Mouse (Mus musculus): ENCODE measurements around the gene Sdsl. TPM values are rescaled to one million over a fixed set of nuclear protein-coding genes. Genes with fewer than 3 reads are reported as not detected.
A peak's percentile ranks its signal among the peaks of the same experiment; 100 is the strongest.

The Sdsl gene
- polyA plus RNA-seq, 1 experiment from 2014 or later, result 2.3 TPM

- no peak overlapping the region for H3K27ac ChIP-seq
- H3K36me3 ChIP-seq, result no peaks in the 10 kb centered on the region
- peaks cover 8% of the 10 kb centered on the region for H3K9me3 ChIP-seq
- H3K4me1 ChIP-seq, result 0 out of 2 replicates have a peak, but pooled peaks cover 7% of the 10 kb centered on the region
- H3K27me3 ChIP-seq, result peaks cover 81% of the 10 kb centered on the region
- H3K4me2 ChIP-seq (replicated peaks), result no peak overlapping the region
- no peak overlapping the region for H3K4me3 ChIP-seq
- 78% methylated on average over 6 of the region's 6 CpGs for WGBS
- ATAC-seq (ENCODE audit: low FRiP score, low read depth), result no peak
- no peak overlapping the region for H3K9ac ChIP-seq
Measured at GRCm38 (mm10) chr5:120413436-120413835, 59.2 kb downstream of the Sdsl start.

GRCm38 (mm10) chr5:120409385-120410378 is 62.9 kb downstream of the Sdsl start:
- Histone ChIP-seq H3K4me2 (replicated peaks) (peak overlapping the region; percentile 39), H3K27ac (no peak overlapping the region), H3K4me1 (0 out of 2 replicates have a peak, but pooled peaks cover 7% of the 10 kb centered on the region), H3K27me3 (peaks cover 67% of the 10 kb centered on the region), H3K36me3 (no peaks in the 10 kb centered on the region), H3K9ac (no peak overlapping the region), H3K9me3 (peaks cover 9% of the 10 kb centered on the region), H3K4me3 (no peak overlapping the region)
- ATAC-seq (ENCODE audit: low FRiP score, low read depth), result no peak
- WGBS, result 2% methylated on average over 41 of the region's 41 CpGs

- H3K27me3 ChIP-seq, result peaks cover 68% of the 10 kb centered on the region
- 73% methylated on average over 14 of the region's 14 CpGs for WGBS
- no peak for ATAC-seq (ENCODE audit: low FRiP score, low read depth)
- peaks cover 9% of the 10 kb centered on the region for H3K9me3 ChIP-seq
- H3K36me3 ChIP-seq, result no peaks in the 10 kb centered on the region
- H3K4me2 ChIP-seq (replicated peaks), result no peak overlapping the region
- H3K27ac ChIP-seq, result no peak overlapping the region
- H3K9ac ChIP-seq, result no peak overlapping the region
- H3K4me3 ChIP-seq, result no peak overlapping the region
- 0 out of 2 replicates have a peak, but pooled peaks cover 7% of the 10 kb centered on the region for H3K4me1 ChIP-seq
Measured at GRCm38 (mm10) chr5:120408933-120409332, 63.7 kb downstream of the Sdsl start.

Other genes with a start within 250 kb of the Sdsl start
- gene Lhx5, start 41.1 kb downstream of the Sdsl start, polyA plus RNA-seq (2015; fragmentation: Nextera tagmentation; extraction: Ambion mirVana), result not detected in 2 replicates
- not detected in 2 replicates for gene Sds, start 3.7 kb upstream of the Sdsl start, polyA plus RNA-seq (2015; fragmentation: Nextera tagmentation; extraction: Ambion mirVana)
- gene Plbd2, start 30.8 kb upstream of the Sdsl start, polyA plus RNA-seq (2015; fragmentation: Nextera tagmentation; extraction: Ambion mirVana), result 55.9 and 58.8 TPM in 2 replicates
- 6.1 and 6.9 TPM in 2 replicates for gene Slc8b1, start 38.4 kb upstream of the Sdsl start, polyA plus RNA-seq (2015; fragmentation: Nextera tagmentation; extraction: Ambion mirVana)
- gene Tpcn1, start 115.9 kb upstream of the Sdsl start, polyA plus RNA-seq (2015; fragmentation: Nextera tagmentation; extraction: Ambion mirVana), result 23.7 and 24.0 TPM in 2 replicates
- 0.68 and 0.69 TPM in 2 replicates for gene Iqcd, start 116.2 kb upstream of the Sdsl start, polyA plus RNA-seq (2015; fragmentation: Nextera tagmentation; extraction: Ambion mirVana)
- 15.6 and 17.9 TPM in 2 replicates for gene Rita1, start 139.8 kb upstream of the Sdsl start, polyA plus RNA-seq (2015; fragmentation: Nextera tagmentation; extraction: Ambion mirVana)
- 46.5 and 47.2 TPM in 2 replicates for gene Ddx54, start 139.9 kb upstream of the Sdsl start, polyA plus RNA-seq (2015; fragmentation: Nextera tagmentation; extraction: Ambion mirVana)
- gene Cfap73, start 161.4 kb upstream of the Sdsl start, polyA plus RNA-seq (2015; fragmentation: Nextera tagmentation; extraction: Ambion mirVana), result not detected in 2 replicates
- 0.70 and 0.78 TPM in 2 replicates for gene Rasal1, start 176.0 kb upstream of the Sdsl start, polyA plus RNA-seq (2015; fragmentation: Nextera tagmentation; extraction: Ambion mirVana)
- 5.1 and 5.6 TPM in 2 replicates for gene Dtx1, start 239.1 kb upstream of the Sdsl start, polyA plus RNA-seq (2015; fragmentation: Nextera tagmentation; extraction: Ambion mirVana)

All from limb, embryonic 13.5 days (tissue).